Mouse (Mus musculus) mature B cell (primary cell): ENCODE data around the gene Hdx.

Experiments
- in situ Hi-C: fragments of 300-500 bp; cut with MboI; formaldehyde crosslinking; loops from 2 replicates; pipeline ENCODE4 v1.14.3; 2019

The Hdx gene

DNA sequence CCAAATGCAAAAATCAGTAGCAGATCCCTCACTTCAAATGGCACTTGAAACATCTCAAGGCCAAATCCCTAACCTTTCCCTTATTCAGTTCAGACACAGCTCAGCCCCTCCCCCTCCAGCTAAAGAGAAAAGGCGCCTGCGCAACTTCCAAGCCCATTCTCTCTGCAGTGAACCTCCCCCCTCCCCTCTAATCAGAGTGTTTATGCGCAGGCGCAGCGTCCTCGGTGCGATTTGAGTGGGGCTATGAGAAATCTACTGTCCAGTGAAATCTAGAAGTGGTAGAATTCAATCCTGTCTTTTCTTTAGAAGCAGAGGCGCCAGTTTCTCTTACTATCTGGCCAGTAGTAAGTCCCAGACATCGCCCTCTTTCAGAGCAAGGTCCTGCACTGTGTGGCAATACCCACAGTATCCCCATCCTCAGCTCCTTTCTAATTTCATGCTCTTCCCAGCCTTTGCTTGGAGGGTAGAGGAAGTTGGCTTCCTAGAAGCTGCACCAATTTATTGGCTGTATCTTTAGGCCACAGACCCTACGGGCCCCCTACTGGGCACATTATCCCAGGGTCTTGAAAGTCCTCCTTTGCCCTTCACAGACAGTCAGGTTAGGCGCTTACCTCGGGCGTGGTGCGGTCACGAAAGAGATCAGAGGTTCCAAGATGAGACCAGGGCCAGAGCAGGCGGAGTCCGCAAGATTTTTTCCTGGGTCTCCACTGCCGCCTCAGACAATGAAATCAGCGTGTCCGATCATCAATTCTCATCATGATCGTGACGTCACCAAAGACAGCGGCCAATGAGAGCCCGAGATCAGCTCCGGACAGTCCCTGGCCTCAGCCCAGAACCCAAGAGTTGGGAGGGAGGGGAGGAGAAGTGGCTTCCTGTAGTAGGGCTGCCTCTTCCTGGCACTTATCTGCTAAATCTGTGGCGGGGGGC, at the start of gene Hdx:
Hdx (minus strand) TSS at position 724 of the 927 bp plus-strand sequence.
- in situ Hi-C loops, result no loop called here

DNA sequence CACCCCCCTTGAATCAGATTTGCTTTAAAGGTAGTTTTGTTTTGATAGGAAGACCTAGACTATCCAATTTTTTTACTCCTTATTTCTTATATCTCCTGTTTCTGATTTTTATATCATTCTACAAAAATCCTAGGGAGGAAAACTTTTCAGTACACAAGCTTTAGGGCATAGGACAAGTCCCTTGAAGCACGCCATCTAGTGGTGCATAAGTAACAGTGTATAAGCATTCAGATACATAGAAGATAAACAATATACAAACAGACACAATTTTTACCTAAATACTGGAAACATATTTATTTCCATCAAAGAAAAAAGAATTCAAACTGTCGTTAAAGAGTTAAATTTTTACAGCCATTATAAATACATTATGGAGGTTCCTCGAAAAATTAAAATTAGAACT, 11.2 kb downstream of the Hdx start:
- in situ Hi-C loops, result no loop called here

DNA sequence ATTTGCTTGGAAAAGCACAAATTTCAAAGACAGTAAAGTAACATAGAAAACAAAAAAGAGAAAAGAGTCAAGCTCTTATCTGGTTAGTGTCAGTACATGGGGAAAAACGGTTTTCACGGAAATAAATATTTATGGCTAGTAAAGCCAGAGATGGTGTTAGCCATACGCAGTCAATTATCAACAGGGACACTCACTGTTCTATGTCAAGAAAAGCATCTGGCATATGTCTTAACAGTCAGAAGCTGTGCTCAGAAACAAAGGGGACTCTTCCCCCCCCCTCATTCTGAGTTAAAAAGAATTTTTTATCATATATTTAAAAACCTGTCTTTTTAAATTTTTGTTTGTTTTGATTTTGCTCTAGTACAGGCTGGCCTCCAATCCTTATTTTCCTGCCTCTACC, 25.2 kb downstream of the Hdx start:
- in situ Hi-C loops, result no loop called here

DNA sequence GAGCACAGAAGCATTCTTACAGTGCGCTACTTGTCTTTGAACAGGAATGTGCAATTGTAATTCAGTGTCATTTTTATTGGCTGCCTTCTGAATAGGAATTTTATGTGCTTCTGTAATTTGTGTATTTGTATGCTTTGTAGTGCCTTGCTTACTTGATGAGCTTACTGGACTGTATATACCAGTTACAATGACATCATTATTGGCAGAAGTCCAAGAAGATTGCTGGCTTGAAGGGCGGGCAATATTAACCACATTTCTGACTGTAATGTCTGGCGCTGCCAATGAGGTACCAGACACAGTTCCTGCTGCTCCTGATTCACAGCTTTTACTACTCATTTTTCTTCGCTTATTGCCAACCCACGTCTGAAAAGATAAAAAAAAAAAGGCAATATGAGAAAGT, 36.5 kb downstream of the Hdx start:
- in situ Hi-C loops, result no loop called here

DNA sequence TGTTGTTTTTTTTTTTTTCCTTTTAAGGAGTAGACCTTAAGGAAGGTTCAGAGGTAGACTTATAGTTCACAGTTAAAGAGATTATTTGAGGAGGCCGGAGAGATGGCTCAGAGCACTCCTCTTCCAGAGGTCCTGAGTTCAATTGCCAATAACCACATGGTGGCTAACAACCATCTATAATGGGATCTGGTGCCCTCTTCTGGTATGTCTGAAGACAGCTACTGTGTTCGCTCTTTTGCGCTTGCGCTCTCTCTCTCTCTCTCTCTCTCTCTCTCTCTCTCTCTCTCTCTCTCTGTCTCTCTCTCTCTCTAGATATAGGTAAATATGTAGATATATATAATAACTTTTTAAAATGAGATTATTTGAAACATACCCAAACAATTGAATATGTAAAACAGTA, 38.2 kb downstream of the Hdx start:
- in situ Hi-C loops, result no loop called here

DNA sequence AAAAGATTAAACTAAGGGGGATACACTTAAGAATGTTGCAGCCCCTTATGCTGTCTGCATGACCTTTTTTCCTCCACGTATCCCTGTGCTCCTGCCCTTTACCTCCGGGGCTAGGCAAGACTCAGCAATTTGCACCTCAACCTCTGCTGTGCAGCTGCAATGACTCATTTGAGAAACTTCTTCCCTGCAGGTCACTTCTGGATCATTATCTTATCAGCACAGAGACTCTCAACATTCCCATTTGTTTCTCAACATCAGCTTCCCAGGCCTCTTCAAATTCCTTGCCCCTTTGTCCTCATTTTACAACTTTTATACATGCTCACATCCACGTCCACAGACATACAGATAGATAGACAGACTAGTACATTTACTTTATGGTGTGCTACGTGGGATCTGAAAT, 51.9 kb downstream of the Hdx start:
- in situ Hi-C loops, result no loop called here

DNA sequence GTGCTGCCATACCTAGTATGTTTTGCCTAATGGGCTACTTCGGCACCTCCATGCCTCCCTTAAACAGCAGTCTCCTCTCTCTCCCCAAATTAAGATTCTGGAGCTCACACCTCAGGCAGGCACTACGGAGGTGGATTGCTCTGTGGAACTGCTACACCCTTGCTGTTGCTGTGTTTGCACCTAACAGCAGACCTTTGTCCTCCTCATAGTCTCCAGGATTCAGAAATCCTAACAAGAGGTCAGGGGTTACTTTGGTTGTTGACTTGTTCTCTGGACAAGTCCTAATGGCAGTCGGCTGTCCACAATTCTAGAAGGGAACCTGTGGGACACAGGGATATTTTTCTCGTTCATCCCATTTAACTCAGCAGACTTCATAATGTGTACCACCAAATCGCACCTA, 56.3 kb downstream of the Hdx start:
- in situ Hi-C loops, result no loop called here

DNA sequence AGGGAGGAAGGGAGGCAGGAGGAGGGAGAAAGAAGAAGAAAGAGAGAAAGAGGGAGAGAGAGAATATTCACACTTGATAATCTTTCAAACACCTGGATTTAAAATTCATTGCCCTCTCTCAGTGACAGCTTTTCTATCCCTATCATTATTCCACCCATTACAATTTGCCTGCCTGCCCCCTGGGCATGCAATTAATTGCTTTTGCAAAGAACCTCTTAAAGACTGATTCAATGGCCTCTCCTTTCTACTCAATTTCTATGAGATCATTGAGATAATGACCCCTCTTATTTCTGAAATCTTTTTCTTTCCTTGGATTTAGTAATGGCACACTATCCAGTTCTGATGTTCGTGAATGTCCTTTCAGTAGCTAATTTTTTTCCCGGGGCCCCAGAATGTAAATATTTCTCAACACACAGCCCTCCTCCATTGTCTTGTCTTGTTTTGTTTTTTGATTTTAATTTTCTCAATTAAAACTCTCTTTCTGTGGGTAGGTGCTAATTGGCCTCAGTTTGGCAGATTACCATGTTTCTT, 99.2 kb downstream of the Hdx start:
- in situ Hi-C loops, result no loop called here

DNA sequence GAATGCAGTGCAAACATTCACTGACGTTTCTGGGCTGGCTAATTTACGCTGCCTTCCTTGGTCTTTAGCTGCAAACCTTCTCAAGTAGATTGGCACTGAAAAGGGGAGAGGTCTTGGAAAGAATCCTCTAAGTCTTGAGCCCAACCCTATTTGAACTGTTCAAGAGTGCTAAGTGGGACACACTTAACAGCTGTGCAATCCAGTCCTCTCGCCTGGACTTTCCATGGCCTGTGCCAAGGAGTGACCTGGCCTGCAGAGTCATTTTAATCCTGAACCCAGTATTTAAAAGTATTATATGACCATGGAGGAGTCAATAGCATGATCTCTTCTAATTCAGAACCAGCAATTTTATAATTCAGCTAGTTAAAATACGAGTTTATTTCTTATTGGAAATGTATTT, 109.3 kb downstream of the Hdx start:
- in situ Hi-C loops, result no loop called here

DNA sequence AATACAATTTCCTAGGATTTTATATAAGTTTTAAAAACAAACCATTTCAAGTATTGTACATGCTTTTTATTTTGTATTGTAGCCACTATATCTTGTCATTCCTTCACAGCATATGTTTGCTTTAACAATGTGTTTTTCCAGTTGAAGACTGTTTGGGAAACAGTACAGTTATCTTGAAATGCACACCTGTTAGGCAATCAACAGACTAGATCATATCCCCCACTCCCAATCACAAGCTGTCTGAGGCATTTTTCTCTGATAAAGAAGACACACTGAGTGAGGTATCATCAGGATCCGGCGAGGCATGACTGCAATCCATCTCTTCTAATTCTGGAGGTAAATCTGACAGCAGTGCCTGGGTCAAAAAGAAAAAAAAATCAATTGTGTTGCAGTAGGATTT, 119.8 kb downstream of the Hdx start:
- in situ Hi-C loops, result no loop called here

DNA sequence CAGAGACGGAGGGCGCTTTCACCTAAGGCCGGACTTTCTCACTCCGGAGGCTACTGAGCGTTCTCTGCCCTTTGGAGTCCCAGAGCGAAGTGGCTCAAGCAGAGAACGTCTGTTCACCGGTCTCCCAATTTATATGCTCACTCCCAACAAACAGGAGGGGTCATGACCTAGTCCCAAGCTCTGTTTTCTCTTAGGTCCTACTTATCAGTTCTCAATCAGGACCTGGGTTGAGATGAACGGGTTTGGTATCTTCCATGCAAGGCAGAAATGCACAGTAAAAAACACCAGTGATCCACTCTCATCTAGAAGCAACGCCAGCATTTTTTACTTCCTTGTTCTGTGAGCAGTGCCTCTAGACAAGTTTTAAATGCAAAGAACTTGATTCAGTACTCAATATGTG, 159.0 kb downstream of the Hdx start, which contains the start of gene Rps6ka6:
Rps6ka6 (minus strand) TSS at position 101 of the 400 bp plus-strand sequence.
- in situ Hi-C loops, result no loop called here
